Mouse (Mus musculus): ENCODE measurements around the gene Cyp4v3.

- TF ChIP-seq USF1 (IDR thresholded peaks at IDR 0.05; ENCODE audit: low read depth, low read length), result no peak
- no peak for TF ChIP-seq CTCF (IDR thresholded peaks at IDR 0.05 in 2 of 3, conservative IDR thresholded peaks at IDR 0.05 in 1 of 3; ENCODE audit: control insufficient read depth in 1 of 3, insufficient read depth in 1 of 3, low read depth in 2 of 3, low read length in 3 of 3, poor library complexity in 1 of 3, severe bottlenecking in 1 of 3)
- TF ChIP-seq RAD21 (IDR thresholded peaks at IDR 0.05; ENCODE audit: low read depth, low read length), result no peak
- no peak for TF ChIP-seq POLR2A (IDR thresholded peaks at IDR 0.05; ENCODE audit: control insufficient read depth in 1 of 2, insufficient read depth in 1 of 2, low read depth in 1 of 2, low read length in 2 of 2, poor library complexity in 1 of 2)
- no peak for TF ChIP-seq ZNF384 (IDR thresholded peaks at IDR 0.05; ENCODE audit: low read depth, low read length)
- no peak for TF ChIP-seq EP300 (IDR thresholded peaks at IDR 0.05; ENCODE audit: low read depth in 1 of 2, low read length in 2 of 2)
- TF ChIP-seq CHD2 (IDR thresholded peaks at IDR 0.05; ENCODE audit: low read length), result no peak
- no peak for TF ChIP-seq NRF1 (IDR thresholded peaks at IDR 0.05; ENCODE audit: insufficient read depth, low read depth, low read length, poor library complexity, severe bottlenecking)
- no peak for TF ChIP-seq USF2 (IDR thresholded peaks at IDR 0.05; ENCODE audit: borderline replicate concordance in 1 of 2, insufficient read depth in 1 of 2, low read depth in 1 of 2, low read length in 2 of 2)
- no peak for TF ChIP-seq E2F4 (IDR thresholded peaks at IDR 0.05; ENCODE audit: borderline replicate concordance, low read depth, low read length)
- TF ChIP-seq ELF1 (IDR thresholded peaks at IDR 0.05; ENCODE audit: low read depth, low read length), result no peak
- TF ChIP-seq CHD1 (IDR thresholded peaks at IDR 0.05; ENCODE audit: low read depth, low read length), result no peak
These were observed 55.6 kb downstream of the Cyp4v3 start for GRCm38 (mm10) chr8:45277453-45277852.

Measured in MEL (cell line).